Comparison of ENCODE assay signal across 30 mouse cellular contexts in genomic region chr3:12241026-12241425, GRCm38 (mm10).
"Had no signal": no experiment of that assay in that cellular context is flagged by ENCODE, and none has a peak within 500 bp of the region (broad histone marks: within the 10 kb centered on the region; RNA-seq: fewer than 3 reads in every experiment).

No protein-coding gene starts in this region.

- H3K27me3 ChIP-seq: heart, embryonic 12.5 days; heart, embryonic 13.5 days; heart, embryonic 15.5 days; hindbrain, embryonic 12.5 days; hindbrain, embryonic 13.5 days; hindbrain, embryonic 15.5 days; intestine, embryonic 15.5 days; kidney, embryonic 15.5 days had no signal

- DNase-seq: heart, postnatal 10 days; heart, postnatal 14 days; heart, postnatal 36 days; heart, postnatal 4 days; kidney, adult 11 months; kidney, adult 18-20 months; kidney, adult 2 months; kidney, adult 8-10 months; kidney, adult 9 months; kidney, postnatal 10 days; kidney, postnatal 14 days; kidney, postnatal 25 days; kidney, postnatal 36 days; kidney, postnatal 4 days; layer of hippocampus, adult 9-11 months; layer of hippocampus, postnatal 36 days had no signal

- H3K4me1 ChIP-seq: heart, embryonic 12.5 days; heart, embryonic 13.5 days; heart, embryonic 15.5 days; hindbrain, embryonic 10.5 days; hindbrain, embryonic 12.5 days; hindbrain, embryonic 13.5 days; hindbrain, embryonic 15.5 days; intestine, embryonic 15.5 days; kidney, embryonic 15.5 days had no signal

- H3K4me3 ChIP-seq: heart, embryonic 12.5 days; heart, embryonic 13.5 days; heart, embryonic 15.5 days; hindbrain, embryonic 10.5 days; hindbrain, embryonic 12.5 days; hindbrain, embryonic 13.5 days; hindbrain, embryonic 15.5 days; intestine, embryonic 15.5 days; kidney, embryonic 15.5 days; layer of hippocampus, adult 2 months; left cerebral cortex, adult 2 months had no signal

- H3K9ac ChIP-seq: heart, embryonic 12.5 days; heart, embryonic 13.5 days; heart, embryonic 15.5 days; hindbrain, embryonic 12.5 days; hindbrain, embryonic 13.5 days; hindbrain, embryonic 14.5 days; hindbrain, embryonic 15.5 days; intestine, embryonic 15.5 days; kidney, embryonic 15.5 days had no signal

- H3K27ac ChIP-seq: heart, embryonic 13.5 days; heart, embryonic 15.5 days; hindbrain, embryonic 10.5 days; hindbrain, embryonic 12.5 days; hindbrain, embryonic 13.5 days; hindbrain, embryonic 14.5 days; hindbrain, embryonic 15.5 days; hindbrain, postnatal 0 days; intestine, embryonic 15.5 days; kidney, embryonic 15.5 days; kidney, postnatal 0 days; layer of hippocampus, adult 2 months; left cerebral cortex, adult 2 months had no signal

- H3K9me3 ChIP-seq: heart, embryonic 12.5 days; heart, embryonic 13.5 days; heart, embryonic 15.5 days; hindbrain, embryonic 10.5 days; hindbrain, embryonic 12.5 days; hindbrain, embryonic 13.5 days; hindbrain, embryonic 15.5 days; intestine, embryonic 15.5 days; kidney, embryonic 15.5 days had no signal

- H3K36me3 ChIP-seq: heart, embryonic 12.5 days; heart, embryonic 13.5 days; heart, embryonic 15.5 days; hindbrain, embryonic 10.5 days; hindbrain, embryonic 12.5 days; hindbrain, embryonic 13.5 days; hindbrain, embryonic 15.5 days; intestine, embryonic 15.5 days; kidney, embryonic 15.5 days had no signal
